Mouse (Mus musculus) liver, postnatal 0 days (tissue): ENCODE measurements at regions not wholly inside any gene's neighbourhood (a gene's known extent, or its start where the extent isn't known, plus 50 kb on each side); places are given as distances from the start of the nearest gene placed in this dataset.

Experiments
- CTCF ChIP-seq: sonication (generic); IDR thresholded peaks from 2 replicates; pipeline ENCODE4 v1.5.1; 2016; ENCODE audit warnings: antibody characterized with exemption, low read depth
- EP300 ChIP-seq: IDR thresholded peaks from 2 replicates; pipeline ENCODE4 v1.6.1; 2016; ENCODE audit warnings: antibody characterized with exemption, low read depth, mild to moderate bottlenecking

DNA sequence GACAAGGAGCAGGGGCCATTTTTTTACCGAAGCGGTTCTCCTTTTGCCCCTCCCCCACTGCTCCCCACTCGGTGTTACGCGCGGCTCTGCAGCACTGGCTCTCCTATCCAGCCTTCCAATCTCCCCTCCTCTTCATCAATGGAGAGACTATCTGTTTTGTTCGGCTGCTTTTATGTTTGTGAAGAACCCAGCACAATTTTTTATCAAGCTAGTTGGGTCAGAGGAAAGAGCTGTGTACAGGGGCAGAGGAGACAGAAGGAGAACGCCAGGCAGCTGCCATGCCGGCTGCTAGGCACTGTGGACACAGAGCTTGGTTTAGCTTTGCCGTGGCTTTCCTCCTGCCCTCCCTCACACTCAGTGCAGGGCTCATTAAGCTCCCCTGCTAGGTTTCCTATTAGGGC lies 280.3 kb downstream of the Sox11 start:
- TF ChIP-seq CTCF (no peak), EP300 (no peak)
